Mouse (Mus musculus) heart, embryonic 14.5 days (tissue): ENCODE measurements around the gene Snf8. TPM values are rescaled to one million over a fixed set of nuclear protein-coding genes. Genes with fewer than 3 reads are reported as not detected.
A peak's percentile ranks its signal among the peaks of the same experiment; 100 is the strongest.

Source experiments
- ATAC-seq: fragments of 200-750 bp; cut with Nextera tagmentation; 2 replicates; pipeline ENCODE4 v1.8.0; 2017; ENCODE audit warnings: low read depth, moderate TSS enrichment; ENCODE audit not compliant: insufficient number of reproducible peaks, insufficient read depth, low FRiP score
- H3K27ac ChIP-seq, 2 experiments: fragments of 200-500 bp in 1 of 2; fragments of 300-500 bp in 1 of 2; sonication (generic) in 1 of 2; replicated peaks in 1 of 2; 2 replicates each; pipeline ENCODE4 v1.5.1; 2012 to 2014; ENCODE audit warnings: low read depth in 2 of 2, low read length in 2 of 2, control low read depth in 1 of 2, mild to moderate bottlenecking in 1 of 2, mixed read lengths in 1 of 2; ENCODE audit not compliant: control insufficient read depth in 1 of 2, insufficient read depth in 1 of 2
- H3K27me3 ChIP-seq: fragments of 300-500 bp; sonication (generic); 2 replicates; pipeline ENCODE4 v1.6.1; 2014; ENCODE audit warnings: mild to moderate bottlenecking, low read length, control low read depth; ENCODE audit not compliant: control insufficient read depth, insufficient read depth
- H3K36me3 ChIP-seq: fragments of 300-500 bp; sonication (generic); 2 replicates; pipeline ENCODE4 v1.6.1; 2014; ENCODE audit warnings: mild to moderate bottlenecking, control low read depth, low read length, mixed read lengths; ENCODE audit not compliant: control insufficient read depth, insufficient read depth
- H3K4me1 ChIP-seq, 2 experiments: fragments of 200-500 bp in 1 of 2; fragments of 300-500 bp in 1 of 2; sonication (generic) in 1 of 2; 2 replicates each; pipeline ENCODE4 v1.6.1; 2012 to 2014; ENCODE audit warnings: low read length in 2 of 2, control low read depth in 1 of 2, mixed read lengths in 1 of 2; ENCODE audit not compliant: control insufficient read depth in 2 of 2, insufficient read depth in 2 of 2
- H3K4me2 ChIP-seq: fragments of 300-500 bp; sonication (generic); 2 replicates; pipeline ENCODE4 v1.6.1; 2014; ENCODE audit warnings: mild to moderate bottlenecking, low read length
- H3K4me3 ChIP-seq, 2 experiments: fragments of 200-500 bp in 1 of 2; fragments of 300-500 bp in 1 of 2; sonication (generic) in 1 of 2; 2 replicates each; pipeline ENCODE4 v1.5.1; 2012 to 2014; ENCODE audit warnings: low read length in 2 of 2, mild to moderate bottlenecking in 2 of 2, control low read depth in 1 of 2, low read depth in 1 of 2, moderate library complexity in 1 of 2; ENCODE audit not compliant: control insufficient read depth in 1 of 2, insufficient read depth in 1 of 2
- H3K9ac ChIP-seq: fragments of 300-500 bp; sonication (generic); 2 replicates; pipeline ENCODE4 v1.6.1; 2014; ENCODE audit warnings: mild to moderate bottlenecking, low read length
- H3K9me3 ChIP-seq: fragments of 300-500 bp; sonication (generic); 2 replicates; pipeline ENCODE4 v1.6.1; 2016; ENCODE audit warnings: low read length, control low read depth; ENCODE audit not compliant: control insufficient read depth
- WGBS: fragments of 180-500 bp; shearing (Covaris S2); extraction: QIAGEN DNeasy Blood & Tissue Kit; methylation state at CpG from one replicate; pipeline ENCODE4 v1.1.7; 2014; 5-methylcytosine and 5-hydroxymethylcytosine counted together
- polyA plus RNA-seq: library from polyadenylated mRNA; unstranded; fragments of >200 nt; fragmentation: Nextera tagmentation; extraction: Ambion mirVana; gene quantifications from 2 replicates; pipeline ENCODE4 v1.2.1, GENCODE M21; 2014

Snf8 gene
- polyA plus RNA-seq, 1 experiment from 2014 or later, result 30.5 TPM

- Histone ChIP-seq H3K4me2 (no peak overlapping the region), H3K4me3 (no peak overlapping the region), H3K4me1 (peaks cover 4 to 5% of the 10 kb centered on the region in 2 experiments), H3K9me3 (no peaks in the 10 kb centered on the region), H3K9ac (no peak overlapping the region), H3K36me3 (no peaks in the 10 kb centered on the region), H3K27ac (no peak overlapping the region), H3K27me3 (no peaks in the 10 kb centered on the region)
- WGBS, result 80% methylated on average over 3 of the region's 3 CpGs
- ATAC-seq, result no peak
Observed at GRCm38 (mm10) chr11:96030571-96030970, 4.1 kb upstream of the Snf8 start.

- 72% methylated on average over 2 of the region's 2 CpGs for WGBS
Observed at GRCm38 (mm10) chr11:96031701-96032100, 3.0 kb upstream of the Snf8 start.

GRCm38 (mm10) chr11:96033264-96033663, 1.4 kb upstream of the Snf8 start:
- WGBS, result 95% methylated on average over 2 of the region's 3 CpGs
- H3K36me3 ChIP-seq, result 0 out of 2 replicates have a peak, but pooled peaks cover 5% of the 10 kb centered on the region
- H3K4me2 ChIP-seq, result no peak overlapping the region
- H3K27me3 ChIP-seq, result no peaks in the 10 kb centered on the region
- H3K27ac ChIP-seq, result no peak overlapping the region
- no peak overlapping the region for H3K4me3 ChIP-seq
- H3K4me1 ChIP-seq, result peaks cover 4 to 8% of the 10 kb centered on the region in 2 experiments
- no peaks in the 10 kb centered on the region for H3K9me3 ChIP-seq
- H3K9ac ChIP-seq, result no peak overlapping the region
- no peak for ATAC-seq

More at GRCm38 (mm10) chr11:96031701-96032100, 3.0 kb upstream of the Snf8 start:
- Histone ChIP-seq H3K4me3 (no peak overlapping the region), H3K4me1 (peaks cover 4 to 8% of the 10 kb centered on the region in 2 experiments), H3K36me3 (no peaks in the 10 kb centered on the region), H3K4me2 (no peak overlapping the region), H3K27ac (no peak overlapping the region), H3K9me3 (no peaks in the 10 kb centered on the region), H3K27me3 (no peaks in the 10 kb centered on the region), H3K9ac (no peak overlapping the region)
- no peak for ATAC-seq

GRCm38 (mm10) chr11:96034116-96034515, 569 bp upstream of the Snf8 start:
- 0 out of 4 replicates have a peak overlapping the region, but pooled peaks of 1 of the 2 experiments have one; percentile 57 for H3K27ac ChIP-seq
- peak overlapping the region; percentile 90 for H3K4me2 ChIP-seq
- H3K4me1 ChIP-seq, result peaks cover 2 to 8% of the 10 kb centered on the region in 2 experiments
- H3K9ac ChIP-seq, result peak overlapping the region; percentile 85
- ATAC-seq, result no peak
- H3K9me3 ChIP-seq, result no peaks in the 10 kb centered on the region
- H3K27me3 ChIP-seq, result no peaks in the 10 kb centered on the region
- peaks cover 12% of the 10 kb centered on the region for H3K36me3 ChIP-seq
- peak overlapping the region; percentile 64 to 89 for H3K4me3 ChIP-seq
- 48% methylated on average over 8 of the region's 8 CpGs for WGBS

- Histone ChIP-seq H3K9ac (peak overlapping the region; percentile 85), H3K9me3 (no peaks in the 10 kb centered on the region), H3K4me2 (peak overlapping the region; percentile 90), H3K27me3 (no peaks in the 10 kb centered on the region), H3K27ac (peak overlapping the region in 1 of 2 experiments; percentile 68; a peak in 2 of 4 replicates), H3K4me1 (peaks cover 2 to 8% of the 10 kb centered on the region in 2 experiments), H3K36me3 (peaks cover 18% of the 10 kb centered on the region), H3K4me3 (peak overlapping the region; percentile 64 to 89)
- 6% methylated on average over 6 of the region's 6 CpGs for WGBS
- ATAC-seq, result no peak
Observed at GRCm38 (mm10) chr11:96035133-96035532, 448 bp downstream of the Snf8 start.

GRCm38 (mm10) chr11:96037499-96037898, 2.8 kb downstream of the Snf8 start:
- 78% methylated on average over 5 of the region's 5 CpGs for WGBS
- no peak for ATAC-seq

GRCm38 (mm10) chr11:96038560-96038959, 3.9 kb downstream of the Snf8 start:
- 31% methylated on average over 1 of the region's 1 CpGs for WGBS
- peaks cover 2 to 8% of the 10 kb centered on the region in 2 experiments for H3K4me1 ChIP-seq
- no peak overlapping the region for H3K4me3 ChIP-seq
- no peak overlapping the region for H3K4me2 ChIP-seq
- peaks cover 42% of the 10 kb centered on the region for H3K36me3 ChIP-seq
- no peaks in the 10 kb centered on the region for H3K27me3 ChIP-seq
- H3K9me3 ChIP-seq, result no peaks in the 10 kb centered on the region
- H3K27ac ChIP-seq, result no peak overlapping the region
- no peak for ATAC-seq
- H3K9ac ChIP-seq, result no peak overlapping the region

More at GRCm38 (mm10) chr11:96037499-96037898, 2.8 kb downstream of the Snf8 start:
- no peak overlapping the region for H3K4me3 ChIP-seq
- H3K9me3 ChIP-seq, result no peaks in the 10 kb centered on the region
- no peak overlapping the region for H3K9ac ChIP-seq
- H3K27me3 ChIP-seq, result no peaks in the 10 kb centered on the region
- H3K4me1 ChIP-seq, result peaks cover 2 to 8% of the 10 kb centered on the region in 2 experiments
- H3K36me3 ChIP-seq, result peaks cover 33% of the 10 kb centered on the region
- no peak overlapping the region for H3K4me2 ChIP-seq
- no peak overlapping the region for H3K27ac ChIP-seq
